Mouse (Mus musculus) layer of hippocampus, adult 18-20 months (tissue): Measurements from ENCODE around the gene Dysf. TPM values are rescaled to one million over a fixed set of nuclear protein-coding genes. Genes with fewer than 3 reads are reported as not detected.

Source experiments
- DNase-seq, 2 experiments: peaks; one replicate each; pipeline ENCODE4 v3.0.0; 2022; ENCODE audit warnings: low spot score in 2 of 2
- total RNA-seq, 2 experiments: library from RNA; stranded (reverse); gene quantifications; 2 replicates each; pipeline ENCODE4 v1.2.3; 2021

Gene Dysf
- total RNA-seq, 2 experiments from 2014 or later = 1.5 to 2.9 TPM

- DNase-seq = no peak
Measured at GRCm38 (mm10) chr6:84228786-84229185, 220.4 kb downstream of the Dysf start.

DNA sequence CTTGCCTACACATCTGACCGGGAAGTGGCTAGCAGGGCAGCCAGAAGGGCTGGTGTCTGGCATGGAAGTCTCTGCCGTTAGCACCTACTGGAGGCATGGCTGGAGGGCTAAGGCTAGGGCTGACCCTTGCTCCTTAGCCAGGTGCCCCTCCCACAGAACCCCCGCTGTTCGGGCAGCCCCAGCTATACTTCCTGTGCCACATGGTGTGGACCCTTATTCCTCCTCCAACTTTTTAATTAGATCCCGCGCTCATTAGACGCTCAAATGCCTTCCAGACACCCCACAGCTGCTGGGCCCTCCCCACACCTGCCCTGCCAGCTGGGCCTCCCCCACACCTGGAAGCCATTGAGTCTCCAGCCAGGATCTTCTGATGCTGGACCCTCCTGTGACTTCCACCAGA, 221.3 kb downstream of the Dysf start:
- DNase-seq = no peak

- no peak for DNase-seq
Measured at GRCm38 (mm10) chr6:84231108-84231507, 222.7 kb downstream of the Dysf start.

DNA sequence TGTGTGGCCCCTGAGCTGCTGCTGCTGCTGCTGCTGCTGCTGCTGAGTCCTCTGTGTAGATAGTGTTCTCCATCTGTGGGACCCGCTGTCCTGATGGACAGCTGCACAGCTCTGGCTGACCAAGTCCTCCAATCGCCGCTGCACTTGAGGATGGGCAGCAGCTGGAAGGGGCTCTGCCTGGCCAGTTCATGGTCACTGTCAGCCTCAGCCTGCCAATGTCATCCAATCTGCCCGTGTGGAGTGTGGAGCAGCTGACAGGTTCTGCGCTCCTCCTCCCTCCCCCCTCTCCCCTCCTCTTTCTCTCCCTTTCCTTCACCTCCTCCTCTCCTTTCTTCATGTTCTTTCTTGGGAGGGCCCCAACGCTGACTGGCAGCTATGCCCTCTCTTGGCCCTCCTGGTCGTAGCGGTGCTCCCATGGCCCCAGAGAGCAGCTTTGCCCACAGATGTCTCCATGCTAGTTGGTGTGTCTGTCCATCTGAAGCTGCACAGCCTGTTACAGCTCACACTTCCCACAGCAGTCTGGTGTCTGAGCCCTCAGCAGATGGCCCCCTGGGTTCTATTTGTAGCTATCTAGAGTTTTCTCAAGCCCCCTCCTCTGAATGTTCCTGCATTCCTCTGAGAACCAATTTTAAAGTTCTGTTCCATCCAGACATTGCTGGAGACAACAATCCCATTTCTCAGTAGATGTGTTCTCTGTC, 223.8 kb downstream of the Dysf start:
- peak; percentile 47 to 81 for DNase-seq

DNA sequence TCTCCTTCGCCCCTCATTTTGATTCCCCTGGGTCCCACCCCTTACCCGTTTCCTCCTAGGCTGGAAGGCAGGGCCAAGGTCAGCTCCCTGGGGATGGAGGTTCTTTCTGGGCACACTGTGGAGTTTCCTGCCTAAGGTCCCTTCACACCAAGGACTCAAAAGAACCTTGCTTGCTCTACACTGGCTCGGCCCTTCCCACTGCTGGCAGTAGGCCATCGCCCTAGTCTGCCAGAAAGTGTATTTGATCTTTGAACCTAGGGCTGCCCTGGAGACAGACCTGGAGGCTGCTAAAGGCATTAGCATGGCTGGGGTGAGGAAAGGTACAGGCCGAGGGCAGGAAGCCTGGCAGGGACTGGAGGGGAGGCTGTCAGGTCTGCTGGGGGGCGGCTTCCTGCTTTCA, 225.4 kb downstream of the Dysf start:
- no peak for DNase-seq

GRCm38 (mm10) chr6:84235365-84235764, 227.0 kb downstream of the Dysf start:
- no peak for DNase-seq

DNA sequence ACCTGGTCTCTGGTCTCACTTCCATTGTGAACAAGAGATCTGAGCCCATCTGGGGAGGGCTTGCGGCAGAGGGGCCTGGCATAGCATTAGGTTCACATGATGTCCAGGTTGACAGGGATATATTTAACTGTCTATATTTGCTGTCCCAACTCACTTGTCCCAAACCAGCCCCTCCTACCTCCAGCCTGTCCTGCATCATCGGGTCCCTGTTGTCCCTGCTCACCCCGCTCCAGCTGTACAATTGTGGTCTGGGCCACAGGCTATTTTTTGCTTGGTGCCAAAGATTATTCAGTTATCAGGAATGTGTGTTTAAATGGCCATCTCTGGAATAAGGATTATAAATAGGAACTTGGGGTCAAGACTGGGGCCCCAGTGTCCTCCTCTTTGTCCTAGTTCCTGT, 235.0 kb downstream of the Dysf start:
- DNase-seq = no peak

- no peak for DNase-seq
Measured at GRCm38 (mm10) chr6:84246101-84246760, 237.8 kb downstream of the Dysf start.

- DNase-seq = no peak
Measured at GRCm38 (mm10) chr6:84246979-84247378, 238.6 kb downstream of the Dysf start.

Other genes with a start within 250 kb of the Dysf start
- not detected for gene Ankrd53, start 245.9 kb upstream of the Dysf start, total RNA-seq
- 10 to 100 TPM; 46.8 to 49.1 TPM for gene Tex261, start 232.8 kb upstream of the Dysf start, total RNA-seq
- gene Nagk, start 213.6 kb upstream of the Dysf start, total RNA-seq = 10 to 100 TPM; 46.1 to 51.0 TPM
- gene Paip2b, start 176.8 kb upstream of the Dysf start, total RNA-seq = 10 to 100 TPM; 62.2 to 64.0 TPM
- 100 to 1,000 TPM; 134 to 139 TPM for gene Zfp638, start 141.5 kb upstream of the Dysf start, total RNA-seq